ENCODE assay signal across 8 mouse cellular contexts in genomic region chr13:100670181-100670741, GRCm38 (mm10). TPM values are rescaled to one million over a fixed set of nuclear protein-coding genes. Genes with fewer than 3 reads are reported as not detected.
A peak's percentile ranks its signal among the peaks of the same experiment; 100 is the strongest.
DNase-seq lines count a peak whose midpoint lies in the region; ATAC-seq and TF ChIP-seq lines count a peak whose summit lies in the region.

No protein-coding gene starts in this region.

- peak overlapping the region; percentile 66 for H3K4me3 ChIP-seq in erythroblast, embryonic 14.5 days (replicated peaks)
- H3K4me3 ChIP-seq in heart, postnatal 0 days (ENCODE audit: low read depth, low read length) = peak overlapping the region; percentile 62
- H3K4me3 ChIP-seq in liver, postnatal 0 days (ENCODE audit: low read depth, low read length) = peak overlapping the region; percentile 66

- H3K27ac ChIP-seq in heart, postnatal 0 days (ENCODE audit: low read depth) = 0 out of 2 replicates have a peak overlapping the region, but pooled peaks have one; percentile 64
- H3K27ac ChIP-seq in liver, postnatal 0 days (ENCODE audit: low read depth) = peak overlapping the region; percentile 94

- peak overlapping the region; percentile 78 for H3K4me2 ChIP-seq in heart, postnatal 0 days (ENCODE audit: low read depth, low read length)
- peak overlapping the region; percentile 69 for H3K4me2 ChIP-seq in liver, postnatal 0 days (ENCODE audit: low read depth, low read length)

- peaks cover 8% of the 10 kb centered on the region for H3K4me1 ChIP-seq in erythroblast, embryonic 14.5 days (ENCODE audit: control insufficient read depth)
- no peaks in the 10 kb centered on the region for H3K4me1 ChIP-seq in heart, postnatal 0 days (ENCODE audit: control insufficient read depth, insufficient read depth)
- H3K4me1 ChIP-seq in liver, postnatal 0 days (ENCODE audit: insufficient read depth) = peaks cover 7% of the 10 kb centered on the region; the same call in 1 of the 2 replicates

- peaks cover 26% of the 10 kb centered on the region for H3K27me3 ChIP-seq in erythroblast, embryonic 14.5 days (ENCODE audit: control insufficient read depth)
- no peaks in the 10 kb centered on the region for H3K27me3 ChIP-seq in heart, postnatal 0 days (ENCODE audit: control insufficient read depth, insufficient read depth, low read length)
- no peaks in the 10 kb centered on the region for H3K27me3 ChIP-seq in liver, postnatal 0 days (ENCODE audit: insufficient read depth, low read length)

- no peaks in the 10 kb centered on the region for H3K9me3 ChIP-seq in erythroblast, embryonic 14.5 days (ENCODE audit: control insufficient read depth, low read length)
- H3K9me3 ChIP-seq in heart, postnatal 0 days (replicated peaks; ENCODE audit: control insufficient read depth, low read length) = no peaks in the 10 kb centered on the region
- no peaks in the 10 kb centered on the region for H3K9me3 ChIP-seq in liver, postnatal 0 days (ENCODE audit: low read length)

- peak; percentile 36 for DNase-seq in CD4-positive, CD25-positive, alpha-beta regulatory T cell, adult 2 months (ENCODE audit: low read depth, low spot score)
- DNase-seq in heart, postnatal 0 days (ENCODE audit: low spot score) = no peak
- no peak for DNase-seq in liver, postnatal 0 days
- DNase-seq in retina, embryonic 14.5 days (ENCODE audit: low spot score) = no peak
- no peak for DNase-seq in right cerebral cortex, postnatal 36 days (ENCODE audit: low spot score in 2 of 2)
- DNase-seq in left cerebral cortex, postnatal 14 days (ENCODE audit: low spot score in 2 of 2) = no peak

- TF ChIP-seq EP300 in heart, postnatal 0 days (IDR thresholded peaks at IDR 0.05; ENCODE audit: low read depth) = no peak
- no peak for TF ChIP-seq EP300 in liver, postnatal 0 days (IDR thresholded peaks at IDR 0.05; ENCODE audit: low read depth)

- no peak for ATAC-seq in erythroblast, adult 5-6 weeks (replicated peaks; ENCODE audit: low FRiP score, poor library complexity, severe bottlenecking)
- no peak for ATAC-seq in heart, postnatal 0 days (ENCODE audit: insufficient read depth, low read depth)
- peak; percentile 37; the same call in 1 of the 2 replicates for ATAC-seq in liver, postnatal 0 days

- H3K36me3 ChIP-seq in erythroblast, embryonic 14.5 days (ENCODE audit: control insufficient read depth) = peaks cover 15% of the 10 kb centered on the region
- peaks cover 12% of the 10 kb centered on the region for H3K36me3 ChIP-seq in heart, postnatal 0 days (replicated peaks; ENCODE audit: control insufficient read depth, insufficient read depth, low read length)
- H3K36me3 ChIP-seq in liver, postnatal 0 days (replicated peaks; ENCODE audit: insufficient read depth, low read length) = peaks cover 11% of the 10 kb centered on the region; the same call in 1 of the 2 replicates

- H3K9ac ChIP-seq in heart, postnatal 0 days (replicated peaks; ENCODE audit: low read depth, low read length) = peak overlapping the region; percentile 61
- peak overlapping the region; percentile 67 for H3K9ac ChIP-seq in liver, postnatal 0 days (replicated peaks)

- 52% methylated on average over 9 of the region's 9 CpGs for WGBS in heart, postnatal 0 days
- 6% methylated on average over 9 of the region's 9 CpGs for WGBS in liver, postnatal 0 days (ENCODE audit: insufficient replicate concordance)

- TF ChIP-seq CTCF in heart, postnatal 0 days (IDR thresholded peaks at IDR 0.05; ENCODE audit: low read depth) = no peak
- no peak for TF ChIP-seq CTCF in liver, postnatal 0 days (IDR thresholded peaks at IDR 0.05; ENCODE audit: low read depth)

- intact Hi-C loops in left cerebral cortex, postnatal 14 days (cut with DNase I) = no loop called here

RNA-seq across cellular contexts. Expression of gene Ccdc125, which starts 0.7 kb away (rescaled TPM):
- polyA plus RNA-seq in erythroblast, embryonic 14.5 days (2012) = not detected in 2 replicates
- 8.8 and 13.2 TPM in 2 replicates for total RNA-seq in erythroblast, adult 5-6 weeks (2015; ENCODE audit: low replicate concordance)
- total RNA-seq in erythroblast, adult 5-6 weeks (2017; ENCODE audit: low replicate concordance) = 17.0 and 18.6 TPM in 2 replicates
- total RNA-seq in heart, postnatal 0 days (2014; rRNA removed; ENCODE audit: low replicate concordance) = 0.70 and 3.0 TPM in 2 replicates
- polyA plus RNA-seq in heart, postnatal 0 days (2015; fragmentation: Nextera tagmentation; extraction: Ambion mirVana) = 2.4 and 2.9 TPM in 2 replicates
- polyA plus RNA-seq in liver, postnatal 0 days (2015; fragmentation: Nextera tagmentation; extraction: Ambion mirVana) = 6.1 and 7.0 TPM in 2 replicates
- total RNA-seq in left cerebral cortex, postnatal 14 days (2021) = under 1 TPM; 0.33 to 0.97 TPM

RNA-seq across cellular contexts. Expression of gene Taf9, which starts 18.9 kb away (rescaled TPM):
- 1.3 and 2.1 TPM in 2 replicates for polyA plus RNA-seq in erythroblast, embryonic 14.5 days (2012)
- 3.3 and 15.0 TPM in 2 replicates for total RNA-seq in erythroblast, adult 5-6 weeks (2015; ENCODE audit: low replicate concordance)
- total RNA-seq in erythroblast, adult 5-6 weeks (2017; ENCODE audit: low replicate concordance) = 2.2 and 16.3 TPM in 2 replicates
- 1.8 TPM in 1 of 2 replicates, not detected in the other for total RNA-seq in heart, postnatal 0 days (2014; rRNA removed; ENCODE audit: low replicate concordance)
- 7.9 and 10.5 TPM in 2 replicates for polyA plus RNA-seq in heart, postnatal 0 days (2015; fragmentation: Nextera tagmentation; extraction: Ambion mirVana)
- 17.7 and 20.1 TPM in 2 replicates for polyA plus RNA-seq in liver, postnatal 0 days (2015; fragmentation: Nextera tagmentation; extraction: Ambion mirVana)
- total RNA-seq in left cerebral cortex, postnatal 14 days (2021) = 10 to 100 TPM; 24.4 to 31.4 TPM

RNA-seq across cellular contexts. Expression of gene Rad17, which starts 19.4 kb away (rescaled TPM):
- polyA plus RNA-seq in erythroblast, embryonic 14.5 days (2012) = 1.4 TPM in 2 replicates
- total RNA-seq in erythroblast, adult 5-6 weeks (2015; ENCODE audit: low replicate concordance) = 10.7 and 19.2 TPM in 2 replicates
- 14.7 and 20.5 TPM in 2 replicates for total RNA-seq in erythroblast, adult 5-6 weeks (2017; ENCODE audit: low replicate concordance)
- 19.9 and 20.7 TPM in 2 replicates for total RNA-seq in heart, postnatal 0 days (2014; rRNA removed; ENCODE audit: low replicate concordance)
- 21.8 and 22.3 TPM in 2 replicates for polyA plus RNA-seq in heart, postnatal 0 days (2015; fragmentation: Nextera tagmentation; extraction: Ambion mirVana)
- 9.2 and 10.5 TPM in 2 replicates for polyA plus RNA-seq in liver, postnatal 0 days (2015; fragmentation: Nextera tagmentation; extraction: Ambion mirVana)
- total RNA-seq in left cerebral cortex, postnatal 14 days (2021) = 10 to 100 TPM; 12.8 to 13.1 TPM

RNA-seq across cellular contexts. Expression of gene Ak6, which starts 19.5 kb away (rescaled TPM):
- polyA plus RNA-seq in erythroblast, embryonic 14.5 days (2012) = 1.3 and 2.1 TPM in 2 replicates
- total RNA-seq in erythroblast, adult 5-6 weeks (2015; ENCODE audit: low replicate concordance) = 84.9 and 114 TPM in 2 replicates
- total RNA-seq in erythroblast, adult 5-6 weeks (2017; ENCODE audit: low replicate concordance) = 38.1 and 53.0 TPM in 2 replicates
- 122 and 149 TPM in 2 replicates for total RNA-seq in heart, postnatal 0 days (2014; rRNA removed; ENCODE audit: low replicate concordance)
- polyA plus RNA-seq in heart, postnatal 0 days (2015; fragmentation: Nextera tagmentation; extraction: Ambion mirVana) = 212 and 219 TPM in 2 replicates
- polyA plus RNA-seq in liver, postnatal 0 days (2015; fragmentation: Nextera tagmentation; extraction: Ambion mirVana) = 120 and 123 TPM in 2 replicates
- 10 to 100 TPM; 91.6 to 91.8 TPM for total RNA-seq in left cerebral cortex, postnatal 14 days (2021)

RNA-seq across cellular contexts. Expression of gene Marveld2, which starts 53.5 kb away (rescaled TPM):
- not detected in 2 replicates for polyA plus RNA-seq in erythroblast, embryonic 14.5 days (2012)
- 0.63 TPM in 1 of 2 replicates, not detected in the other for total RNA-seq in erythroblast, adult 5-6 weeks (2015; ENCODE audit: low replicate concordance)
- 0.26 TPM in 1 of 2 replicates, not detected in the other for total RNA-seq in erythroblast, adult 5-6 weeks (2017; ENCODE audit: low replicate concordance)
- 2.2 and 2.6 TPM in 2 replicates for total RNA-seq in heart, postnatal 0 days (2014; rRNA removed; ENCODE audit: low replicate concordance)
- polyA plus RNA-seq in heart, postnatal 0 days (2015; fragmentation: Nextera tagmentation; extraction: Ambion mirVana) = 1.7 and 1.9 TPM in 2 replicates
- 8.6 and 9.4 TPM in 2 replicates for polyA plus RNA-seq in liver, postnatal 0 days (2015; fragmentation: Nextera tagmentation; extraction: Ambion mirVana)
- 1 to 10 TPM; 1.2 to 1.8 TPM for total RNA-seq in left cerebral cortex, postnatal 14 days (2021)
